Mouse (Mus musculus): ENCODE data around the gene Pgbd5. TPM values are rescaled to one million over a fixed set of nuclear protein-coding genes. Genes with fewer than 3 reads are reported as not detected.
A peak's percentile ranks its signal among the peaks of the same experiment; 100 is the strongest.

Pgbd5 gene
- total RNA-seq, 2 experiments from 2014 or later, result 272 to 273 TPM

DNA sequence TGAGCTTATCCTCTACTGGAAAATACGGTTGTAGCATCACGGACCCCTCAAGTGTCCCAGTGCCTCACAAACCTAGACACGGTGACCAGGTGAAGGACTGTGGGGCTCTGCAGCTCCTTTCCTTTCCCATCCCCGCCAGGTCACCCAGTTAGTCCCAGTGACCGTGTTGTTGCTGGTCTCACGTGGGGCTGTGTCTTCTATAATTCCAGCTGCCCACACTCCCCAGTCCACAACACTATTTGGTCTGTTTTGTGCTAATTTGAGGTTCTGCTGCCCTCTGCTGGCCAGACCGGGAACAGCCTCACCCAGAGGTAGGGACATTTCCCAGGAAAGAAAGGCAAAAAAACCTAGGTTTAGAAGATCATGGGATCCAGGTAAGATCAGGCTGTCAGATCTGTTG lies 89.8 kb downstream of the Pgbd5 start:
- DNase-seq (ENCODE audit: low spot score in 2 of 2), result peak; percentile 73 to 89

DNA sequence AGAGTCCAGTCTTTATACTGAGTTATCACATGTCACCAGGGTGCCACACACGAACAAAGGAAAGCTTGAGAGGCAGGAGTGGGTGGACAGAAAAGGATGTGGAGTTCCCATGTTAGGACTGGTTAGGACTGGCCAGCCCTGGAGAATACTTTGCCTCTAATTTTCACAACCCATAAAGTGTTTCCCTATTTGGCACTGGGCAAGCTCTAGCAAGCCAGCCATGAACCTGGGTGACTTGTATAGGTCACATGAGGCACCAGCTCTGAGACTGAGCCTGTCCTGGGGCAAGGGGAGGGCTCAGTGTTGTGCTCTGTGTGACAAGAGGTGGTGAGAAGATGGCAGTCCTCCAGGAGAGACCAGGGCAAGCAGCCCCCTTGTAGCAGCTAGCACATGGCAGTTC lies 91.4 kb downstream of the Pgbd5 start:
- DNase-seq (ENCODE audit: low spot score in 2 of 2), result no peak

DNA sequence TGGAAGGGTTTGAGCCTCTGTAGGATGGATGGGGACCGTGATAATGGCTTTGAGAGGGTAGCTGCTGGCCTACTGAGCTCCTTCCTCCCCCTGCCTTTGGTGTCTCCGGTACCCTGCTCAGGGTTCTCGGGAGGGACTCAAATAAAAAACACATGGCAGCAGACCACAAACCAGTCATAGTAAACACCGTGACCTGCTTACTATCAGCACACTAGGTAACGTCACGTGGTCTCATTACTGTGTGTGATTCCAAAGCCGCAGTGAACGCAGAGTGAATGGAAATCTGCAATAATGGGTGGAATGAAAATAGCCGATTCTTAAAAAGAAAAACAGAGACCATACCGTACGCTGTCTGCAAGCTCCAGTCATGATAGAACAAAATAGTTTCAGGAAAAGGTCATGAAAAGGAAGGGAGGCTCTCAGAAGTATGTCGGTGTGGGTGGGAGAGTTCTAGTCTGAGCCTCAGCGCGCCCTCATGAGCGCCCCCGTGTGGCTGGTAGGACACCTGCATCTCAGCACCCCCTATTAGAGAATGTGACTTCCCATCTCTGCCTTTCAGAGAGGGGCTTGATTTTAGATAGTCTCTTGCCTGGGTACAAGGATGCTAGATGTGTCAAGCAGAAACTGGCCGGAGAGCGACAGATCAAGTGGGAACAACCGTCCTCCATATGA lies 92.5 kb downstream of the Pgbd5 start:
- peak in 1 of 2 experiments; percentile 72 for DNase-seq (ENCODE audit: low spot score in 2 of 2)

DNA sequence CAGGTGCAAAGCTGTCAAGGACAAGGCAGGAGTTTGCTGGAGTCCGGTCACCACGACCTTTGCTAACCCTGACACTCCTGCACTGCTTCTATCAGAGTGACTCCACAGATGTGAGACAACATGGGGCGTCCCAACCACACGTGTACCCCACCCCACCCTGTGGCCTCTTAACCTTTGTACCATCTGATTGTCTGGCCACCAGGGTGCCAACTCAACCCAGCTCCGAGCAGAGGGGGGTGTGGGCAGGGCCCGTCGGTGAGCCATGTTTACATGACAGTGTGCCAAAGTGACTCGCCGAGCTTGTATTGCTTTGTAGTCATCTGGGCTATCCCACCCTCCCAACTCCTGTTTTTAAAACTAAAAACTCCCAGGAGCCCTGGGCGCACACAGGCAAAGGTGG lies 94.4 kb downstream of the Pgbd5 start:
- no peak for DNase-seq (ENCODE audit: low spot score in 2 of 2)

DNA sequence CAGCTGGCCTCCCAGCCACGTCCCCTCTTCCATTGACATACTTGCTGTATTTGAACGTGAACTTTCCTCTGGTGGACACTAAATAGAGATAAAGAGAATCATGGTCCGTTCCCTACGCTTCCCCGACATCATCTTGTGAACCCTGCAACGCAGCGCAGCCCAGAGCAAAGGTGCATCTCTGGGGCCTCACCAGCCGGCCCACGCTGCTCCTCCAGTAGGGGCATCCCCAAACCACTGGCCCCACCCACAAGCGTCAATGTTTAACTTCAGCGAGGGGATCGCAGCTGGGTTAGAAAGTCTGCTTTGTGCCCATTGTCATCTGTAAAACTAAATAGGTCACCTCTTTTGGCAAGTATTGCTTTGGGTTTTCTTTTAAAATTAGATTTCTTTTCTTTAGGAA lies 95.5 kb downstream of the Pgbd5 start:
- DNase-seq (ENCODE audit: low spot score in 2 of 2), result no peak

DNA sequence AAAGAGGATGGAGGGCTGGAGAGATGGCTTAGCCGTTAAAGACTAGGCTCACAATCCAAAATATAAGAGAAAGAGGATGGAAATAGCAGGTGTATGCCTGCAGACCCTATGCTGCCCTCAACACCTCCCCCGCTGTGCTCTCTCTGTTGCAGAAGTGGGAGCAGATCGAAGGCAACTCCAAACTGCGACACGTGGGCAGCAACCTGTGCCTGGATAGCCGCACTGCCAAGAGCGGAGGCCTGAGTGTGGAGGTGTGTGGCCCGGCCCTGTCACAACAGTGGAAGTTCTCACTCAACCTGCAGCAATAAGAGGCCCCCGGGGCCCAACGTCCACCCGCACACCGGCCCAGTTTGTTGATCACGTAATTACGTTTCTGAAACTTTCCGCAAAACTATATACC lies 96.3 kb downstream of the Pgbd5 start:
- no peak for DNase-seq (ENCODE audit: low spot score in 2 of 2)

DNA sequence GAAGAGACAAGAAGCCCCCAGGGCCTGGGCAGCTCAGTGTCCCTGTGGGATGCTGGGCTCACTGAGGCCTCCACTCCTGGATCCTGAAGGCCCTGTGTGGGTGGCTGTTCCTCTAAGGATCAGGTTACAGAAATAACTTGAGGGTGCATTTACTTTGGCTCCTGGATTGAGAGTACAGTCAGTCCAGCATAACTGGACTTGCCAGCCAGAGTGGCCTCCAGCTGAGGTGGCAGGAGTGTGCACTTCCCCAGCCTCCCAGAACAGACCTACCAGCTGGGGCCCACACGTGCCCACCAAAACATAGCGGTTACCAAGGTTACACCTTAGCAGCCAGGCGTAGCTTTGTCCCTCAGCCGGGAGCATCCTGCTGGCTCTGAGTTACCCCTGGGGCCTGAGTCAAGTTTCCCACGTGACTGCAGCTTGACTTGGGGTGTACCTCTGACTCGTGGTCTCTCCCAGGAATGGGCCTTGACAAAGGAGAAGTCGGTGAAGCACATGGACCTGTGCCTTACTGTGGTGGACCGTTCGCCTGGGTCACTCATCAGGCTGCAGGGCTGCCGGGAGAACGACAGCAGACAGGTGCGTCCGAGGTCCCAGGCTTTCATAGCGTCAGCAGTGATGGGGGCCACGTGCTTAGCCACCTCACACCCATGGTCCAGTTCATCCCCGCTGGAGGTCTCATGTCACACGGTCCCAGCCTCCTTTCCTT lies 98.9 kb downstream of the Pgbd5 start:
- no peak for DNase-seq (ENCODE audit: low spot score in 2 of 2)

DNA sequence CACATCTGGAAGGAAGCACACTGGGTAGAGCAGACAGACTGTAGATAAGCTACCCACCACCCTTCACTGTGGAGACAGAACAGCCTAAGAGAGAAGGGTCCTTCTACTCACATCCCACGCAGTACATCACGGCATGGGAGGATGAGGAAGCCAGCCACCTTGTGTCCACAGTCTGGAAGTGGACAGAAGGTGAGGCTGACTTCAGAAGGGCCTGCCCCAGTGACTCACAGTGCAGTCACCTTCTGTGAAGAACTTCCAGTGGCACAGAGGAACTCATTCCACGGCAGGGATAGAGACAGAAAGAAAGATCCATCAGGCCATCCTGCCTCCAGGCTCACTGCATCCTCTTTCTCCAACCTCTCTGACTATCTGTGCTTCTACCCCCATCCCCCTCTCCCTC lies 99.7 kb downstream of the Pgbd5 start:
- no peak for DNase-seq (ENCODE audit: low spot score in 2 of 2)

DNA sequence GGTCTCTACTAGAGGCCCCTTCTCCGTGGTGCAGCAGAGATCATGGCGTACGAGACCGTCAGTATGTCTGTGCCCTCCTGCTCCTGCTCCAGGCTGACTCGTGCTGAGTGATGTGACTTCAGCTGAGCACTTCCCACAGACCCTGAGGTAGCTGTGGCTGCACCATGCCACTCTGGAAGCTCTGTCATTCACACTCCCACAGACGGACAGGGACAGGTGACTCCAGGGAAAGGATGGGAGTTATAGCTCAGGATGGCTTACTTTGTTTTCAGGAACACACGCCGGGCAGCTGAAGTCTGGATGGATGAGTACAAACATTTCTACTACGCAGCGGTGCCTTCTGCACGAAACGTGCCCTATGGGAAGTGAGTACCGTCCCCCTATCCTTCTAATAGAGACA lies 103.2 kb downstream of the Pgbd5 start:
- no peak for DNase-seq (ENCODE audit: low spot score in 2 of 2)

DNA sequence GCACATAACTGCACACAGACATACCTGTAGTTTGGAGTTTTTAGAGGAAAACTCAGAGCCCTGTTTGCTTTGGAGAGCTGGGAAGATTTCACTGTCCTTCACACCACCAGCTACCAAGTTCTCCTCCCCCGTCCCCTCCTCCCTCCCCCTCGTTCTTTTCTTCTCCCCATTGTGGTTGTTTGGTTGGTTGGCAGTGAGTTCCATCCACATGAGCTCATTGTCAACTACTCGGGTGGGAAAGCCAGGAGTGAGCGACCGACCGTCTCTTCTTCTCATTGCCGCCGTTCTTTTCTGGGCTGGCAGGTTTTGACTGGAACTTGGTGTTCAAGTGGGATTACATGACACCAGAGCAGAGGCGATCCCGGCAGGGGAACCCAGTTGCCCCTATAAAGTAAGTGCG lies 107.8 kb downstream of the Pgbd5 start:
- DNase-seq (ENCODE audit: low spot score in 2 of 2), result no peak

DNA sequence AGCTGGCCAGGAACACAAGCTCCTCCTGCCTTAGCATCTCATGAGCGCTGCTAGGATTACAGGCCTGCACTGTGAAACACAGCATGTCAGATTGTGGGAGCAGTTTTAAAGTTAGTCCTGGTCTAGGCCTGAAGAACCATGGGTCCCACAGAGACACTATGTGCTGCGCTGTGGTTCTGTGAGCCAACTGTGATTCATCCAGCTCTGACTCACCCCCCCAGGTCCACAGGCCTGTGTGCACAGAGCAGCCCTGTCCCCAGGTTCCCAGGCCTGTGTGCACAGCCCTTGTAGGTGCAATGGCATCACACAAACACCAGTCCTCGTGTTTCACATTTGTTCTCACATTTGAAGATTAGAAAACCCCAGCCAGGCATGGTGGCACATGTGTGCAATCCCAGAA lies 108.4 kb downstream of the Pgbd5 start:
- no peak for DNase-seq (ENCODE audit: low spot score in 2 of 2)

DNA sequence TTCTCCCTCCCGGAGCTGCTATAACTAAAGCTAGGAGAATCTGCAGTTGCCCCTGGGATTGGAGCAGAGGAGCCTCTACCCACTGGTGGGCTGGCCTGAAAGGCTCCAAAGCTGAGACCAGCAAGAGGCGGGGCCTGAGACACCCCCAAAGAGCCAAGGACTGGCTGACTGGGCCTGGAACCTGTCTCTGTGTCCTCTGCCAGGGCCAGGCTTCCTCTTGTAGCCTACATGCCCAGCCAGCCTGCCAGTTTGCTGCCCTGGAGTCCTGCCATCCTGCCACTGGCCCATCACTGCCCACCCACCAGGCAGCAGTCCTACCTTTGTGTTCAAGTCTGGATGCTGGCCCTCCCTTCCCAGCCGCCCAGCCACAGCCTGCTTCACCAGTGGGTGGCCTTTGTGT lies 109.0 kb downstream of the Pgbd5 start:
- no peak for DNase-seq (ENCODE audit: low spot score in 2 of 2)

DNA sequence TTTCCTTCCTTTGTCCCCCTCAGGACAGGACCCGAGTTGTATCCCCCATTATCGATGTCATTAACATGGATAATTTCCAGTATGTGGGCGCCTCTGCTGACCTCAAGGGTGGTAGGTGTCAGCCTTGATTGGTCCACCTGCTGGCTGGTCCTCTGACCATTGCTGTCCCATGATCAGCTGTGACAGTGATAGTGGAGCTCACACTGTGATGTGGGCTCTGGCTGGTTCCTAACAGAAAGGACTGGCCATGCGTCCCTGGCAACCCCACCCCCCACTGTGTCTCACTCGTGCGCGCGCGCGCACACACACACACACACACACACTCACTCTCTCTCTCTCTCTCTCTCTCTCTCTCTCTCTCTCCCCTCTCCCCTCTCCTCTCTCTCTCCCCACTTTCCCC lies 109.8 kb downstream of the Pgbd5 start:
- no peak for DNase-seq (ENCODE audit: low spot score in 2 of 2)

DNA sequence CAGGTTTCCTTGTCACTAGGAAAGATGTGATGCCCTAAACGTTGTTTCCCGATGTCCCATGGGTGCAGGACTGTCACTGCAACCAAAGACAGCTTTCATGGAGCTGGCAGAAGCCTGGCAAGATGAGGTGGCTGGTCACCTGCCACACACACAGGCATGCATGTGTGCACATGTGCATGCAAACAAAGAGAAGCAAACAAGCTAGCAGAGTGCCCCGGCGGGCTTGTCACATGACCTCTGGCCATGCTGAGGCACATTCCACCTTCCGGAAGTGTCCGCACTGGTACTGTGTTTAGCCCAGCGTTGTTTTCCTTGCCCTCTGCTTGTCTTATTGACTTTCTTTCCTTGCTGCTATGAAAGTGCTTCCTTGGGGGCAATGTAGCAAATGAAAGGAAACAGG lies 111.2 kb downstream of the Pgbd5 start:
- DNase-seq (ENCODE audit: low spot score in 2 of 2), result no peak

DNA sequence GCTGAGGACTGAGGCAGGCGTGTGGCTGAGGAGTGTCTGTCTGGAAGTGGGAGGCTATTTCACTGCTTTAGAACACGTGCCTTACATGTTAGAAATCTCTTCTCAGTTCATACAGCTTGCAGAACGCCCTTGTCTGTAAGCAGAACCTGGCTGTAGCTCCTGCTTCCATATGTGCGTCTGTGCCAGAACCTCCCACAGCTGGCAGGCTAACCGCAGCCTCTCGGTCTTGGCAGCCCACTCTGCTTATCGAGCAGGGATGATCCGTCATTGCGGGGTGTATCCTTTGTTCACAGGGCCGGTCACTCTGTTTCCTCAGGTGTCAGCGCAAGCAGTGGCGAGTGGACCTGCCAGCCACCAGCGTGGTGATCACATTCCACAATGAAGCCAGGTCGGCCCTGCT lies 116.1 kb downstream of the Pgbd5 start:
- peak in 1 of 2 experiments; percentile 27 for DNase-seq (ENCODE audit: low spot score in 2 of 2)

DNA sequence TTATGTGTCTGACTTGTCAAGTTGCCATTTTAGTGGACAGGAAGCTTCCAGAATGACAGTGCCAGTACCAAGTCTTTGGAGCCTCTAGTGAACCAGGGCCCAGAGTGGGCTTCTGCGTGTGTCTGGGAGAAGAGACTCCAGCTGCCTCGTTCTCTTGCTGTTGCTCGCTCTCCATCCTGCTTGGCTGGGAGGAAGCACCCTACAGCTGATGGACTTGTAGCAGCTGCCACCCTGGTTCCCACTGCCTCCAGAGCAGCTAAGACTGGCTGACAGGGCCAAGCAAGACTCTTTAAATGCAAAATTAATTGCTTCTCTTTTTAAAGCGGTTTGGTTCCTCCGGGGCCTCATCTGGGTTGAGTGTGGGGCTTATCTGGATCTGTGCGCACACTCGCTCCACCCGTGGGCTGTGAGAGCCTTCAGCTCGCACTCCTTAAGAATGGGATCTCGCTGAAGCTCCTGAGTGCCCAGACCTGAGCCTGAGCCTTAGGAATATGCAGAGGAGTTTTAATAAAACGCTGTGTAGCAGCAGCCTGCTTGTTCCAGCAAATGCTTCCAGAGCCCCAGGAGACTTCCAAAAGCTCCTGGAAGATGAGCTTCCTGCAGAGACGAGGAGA lies 118.1 kb downstream of the Pgbd5 start:
- DNase-seq (ENCODE audit: low spot score in 2 of 2), result peak in 1 of 2 experiments; percentile 21

DNA sequence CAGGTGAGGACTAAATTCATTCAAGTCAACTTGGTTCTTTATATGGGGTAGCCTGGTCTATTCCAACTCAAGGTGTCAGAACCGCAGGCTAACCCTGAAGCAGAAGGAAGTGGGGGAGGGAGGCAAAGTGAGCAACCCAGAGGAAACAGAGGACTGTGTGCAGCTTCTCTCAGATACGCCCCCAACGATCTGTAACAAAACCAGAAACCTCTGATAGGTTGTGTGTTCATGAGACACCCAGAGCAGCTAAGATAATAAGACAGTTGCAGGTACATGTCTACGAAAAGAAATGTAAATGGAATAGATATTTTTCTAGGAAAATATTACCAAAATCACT lies 120.2 kb downstream of the Pgbd5 start:
- DNase-seq (ENCODE audit: low spot score in 2 of 2), result no peak

Other genes with a start within 250 kb of the Pgbd5 start
- 10 to 100 TPM; 41.5 to 48.8 TPM for gene Galnt2, start 208.3 kb downstream of the Pgbd5 start, total RNA-seq (2021)
- gene Cog2, start 81.1 kb upstream of the Pgbd5 start, total RNA-seq (2021), result 10 to 100 TPM; 40.6 to 43.8 TPM
- 10 to 100 TPM; 26.0 to 31.4 TPM for gene Agt, start 130.0 kb upstream of the Pgbd5 start, total RNA-seq (2021)
- under 1 TPM; 0.18 to 0.27 TPM for gene Capn9, start 136.5 kb upstream of the Pgbd5 start, total RNA-seq (2021)
- 10 to 100 TPM; 72.1 to 76.9 TPM for gene 2310022B05Rik, start 223.7 kb upstream of the Pgbd5 start, total RNA-seq (2021)

Data from layer of hippocampus, adult 18-20 months (tissue).